Mouse (Mus musculus) lung, postnatal 0 days (tissue): ENCODE measurements at regions not wholly inside any gene's neighbourhood (a gene's known extent, or its start where the extent isn't known, plus 50 kb on each side); places are given as distances from the start of the nearest gene placed in this dataset.

Source experiments
- CTCF ChIP-seq: IDR thresholded peaks from 2 replicates; pipeline ENCODE4 v1.5.1; 2016; ENCODE audit warnings: antibody characterized with exemption, mild to moderate bottlenecking
- EP300 ChIP-seq: IDR thresholded peaks from 2 replicates; pipeline ENCODE4 v1.6.1; 2016; ENCODE audit warnings: antibody characterized with exemption, mild to moderate bottlenecking, control low read depth

DNA sequence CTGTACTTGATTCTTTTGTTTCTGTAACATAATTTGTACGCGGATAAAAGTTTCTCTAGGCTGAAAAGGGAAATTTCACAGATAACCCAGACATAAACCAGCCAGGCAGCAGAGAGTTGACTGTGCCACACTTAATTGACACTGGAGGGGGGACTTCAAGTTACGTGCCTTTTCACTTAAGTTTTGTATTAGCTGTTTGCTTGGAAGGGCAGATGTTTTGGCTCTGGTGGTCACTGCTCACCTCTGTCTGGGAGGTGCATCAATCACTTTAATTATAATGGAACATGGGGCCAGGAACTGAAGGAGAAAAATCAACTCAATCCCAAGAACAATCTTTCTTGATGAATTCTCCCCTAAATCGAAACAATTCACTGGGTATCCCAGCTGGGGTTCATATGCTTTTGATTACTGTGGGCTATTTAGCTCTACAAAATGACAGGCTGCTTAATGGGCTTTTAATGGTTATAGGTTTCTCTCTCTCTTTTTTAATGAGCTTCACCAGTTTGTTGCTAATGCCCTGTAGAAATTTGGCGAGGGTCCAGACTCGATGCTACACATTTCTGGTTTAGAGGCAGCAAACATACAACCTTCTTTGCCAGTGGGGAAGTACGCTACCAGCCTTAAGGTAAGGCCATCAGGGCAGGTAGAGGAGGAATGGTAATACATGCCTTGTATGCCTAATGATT, 193.1 kb downstream of the C1d start:
- TF ChIP-seq CTCF = no peak
- TF ChIP-seq EP300 = no peak
